Mouse (Mus musculus): ENCODE measurements at regions not wholly inside any gene's neighbourhood (a gene's known extent, or its start where the extent isn't known, plus 50 kb on each side); places are given as distances from the start of the nearest gene placed in this dataset.

DNA sequence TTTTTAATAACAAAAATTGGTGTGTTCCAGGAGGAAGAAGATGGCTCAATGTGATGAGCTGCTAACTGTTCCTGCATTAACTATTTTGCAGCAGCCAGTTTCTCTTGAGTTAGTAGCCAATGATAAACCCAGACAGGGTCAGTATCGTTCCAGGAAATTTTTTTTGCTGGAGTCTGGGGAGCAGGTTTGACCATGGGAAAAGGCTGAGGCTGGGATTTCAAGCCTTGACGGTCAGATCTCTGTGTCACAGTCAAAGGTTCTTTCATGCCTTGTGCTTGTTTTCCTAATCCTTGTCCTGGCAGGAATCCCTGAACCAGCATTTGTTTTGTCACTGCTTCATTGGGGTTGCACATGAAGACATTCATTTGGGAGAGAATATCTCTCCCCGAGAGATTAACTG lies 129.0 kb upstream of the Pln start:
- no peak for DNase-seq
- H3K4me3 ChIP-seq (ENCODE audit: low read depth, low read length): no peak overlapping the region

DNA sequence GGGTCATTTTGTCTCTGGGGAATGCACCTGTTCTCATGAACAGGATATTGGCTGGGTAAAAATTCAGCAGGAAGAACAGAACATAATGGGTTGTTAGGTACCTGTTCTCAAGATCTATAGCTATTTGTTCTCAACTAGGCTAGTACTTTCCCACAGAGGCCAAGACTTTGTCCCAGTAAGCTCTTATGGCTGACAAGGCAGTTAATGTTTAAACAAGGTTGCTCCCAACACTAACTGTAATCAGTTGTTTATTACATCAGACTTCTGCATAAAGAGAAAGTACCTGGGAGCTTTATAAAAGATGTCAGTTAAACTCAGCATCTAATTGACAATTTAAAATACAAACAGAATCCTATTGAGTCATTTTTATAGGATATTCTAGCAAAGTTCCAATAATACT lies 127.6 kb upstream of the Pln start:
- H3K27ac ChIP-seq (ENCODE audit: low read depth, low read length): no peak overlapping the region
- no peak overlapping the region for H3K4me3 ChIP-seq (ENCODE audit: low read depth, low read length)
- DNase-seq: no peak
- ATAC-seq: no peak
- no peak overlapping the region for H3K4me2 ChIP-seq (ENCODE audit: low read depth)
- H3K4me1 ChIP-seq (ENCODE audit: insufficient read depth): no peaks in the 10 kb centered on the region
- H3K9me3 ChIP-seq (ENCODE audit: low read length): no peaks in the 10 kb centered on the region
- no peaks in the 10 kb centered on the region for H3K36me3 ChIP-seq (ENCODE audit: insufficient read depth)
- H3K9ac ChIP-seq: no peak overlapping the region
- H3K27me3 ChIP-seq (ENCODE audit: insufficient read depth, low read length): no peaks in the 10 kb centered on the region
- TF ChIP-seq CTCF (IDR thresholded peaks at IDR 0.05; ENCODE audit: low read depth): no peak

More for the DNA sequence above, 129.0 kb upstream of the Pln start:
- no peaks in the 10 kb centered on the region for H3K4me1 ChIP-seq (ENCODE audit: insufficient read depth)
- H3K36me3 ChIP-seq (ENCODE audit: insufficient read depth): no peaks in the 10 kb centered on the region
- WGBS: 53% methylated on average over 3 of the region's 3 CpGs
- H3K27ac ChIP-seq (ENCODE audit: low read depth, low read length): no peak overlapping the region
- H3K9me3 ChIP-seq (ENCODE audit: low read length): no peaks in the 10 kb centered on the region
- H3K9ac ChIP-seq: no peak overlapping the region
- no peak for TF ChIP-seq CTCF (IDR thresholded peaks at IDR 0.05; ENCODE audit: low read depth)
- H3K4me2 ChIP-seq (ENCODE audit: low read depth): no peak overlapping the region
- no peak for ATAC-seq
- H3K27me3 ChIP-seq (ENCODE audit: insufficient read depth, low read length): no peaks in the 10 kb centered on the region
